Mouse (Mus musculus) lung, postnatal 14 days (tissue): Measurements from ENCODE around the gene Golm1.
"Not testable (repeated sequence)": the region's sequence is repeated elsewhere in the genome, so short reads cannot be mapped to it uniquely, and the experiment has no call there.

Source experiments
- DNase-seq: peaks from one replicate; pipeline ENCODE4 v3.0.0; 2021

Gene Golm1

GRCm38 (mm10) chr13:59642818-59643217 lies 32.8 kb downstream of the Golm1 start:
- DNase-seq = no peak

DNA sequence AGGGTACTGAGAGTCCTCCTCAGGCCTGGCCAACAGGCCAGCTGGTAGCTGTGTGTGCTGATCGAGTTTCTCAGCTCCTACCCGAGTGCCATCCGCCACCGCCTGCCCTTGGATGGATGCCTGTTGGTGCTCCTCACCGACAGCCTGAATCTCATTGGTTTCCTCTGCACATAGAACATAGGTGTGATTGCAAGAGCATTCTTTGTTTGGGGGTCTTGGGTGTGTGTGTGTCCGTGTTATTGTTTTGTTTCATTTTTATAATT lies 35.5 kb downstream of the Golm1 start:
- DNase-seq = no peak

- DNase-seq = no peak
These were observed 36.0 kb downstream of the Golm1 start for GRCm38 (mm10) chr13:59639368-59640177.

DNA sequence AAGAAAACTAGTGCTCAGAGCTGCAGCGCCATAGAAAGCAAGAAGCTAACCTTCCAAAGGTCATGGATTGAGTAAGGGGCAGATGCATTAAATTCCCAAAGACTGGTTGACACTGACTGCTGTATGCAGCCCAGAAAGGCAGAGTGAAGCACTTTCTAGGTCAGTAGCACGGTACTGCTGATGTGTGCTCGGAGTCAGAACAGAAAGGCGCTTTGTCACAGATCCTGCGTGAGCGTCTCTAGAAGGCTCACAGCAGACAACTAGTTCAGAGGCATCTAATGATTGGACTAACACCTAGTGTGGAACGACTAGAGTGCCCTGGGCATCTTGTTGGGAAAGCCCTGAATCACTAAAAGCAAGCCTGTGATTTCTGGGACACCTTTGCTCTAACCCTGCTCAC lies 37.8 kb downstream of the Golm1 start:
- DNase-seq = no peak

DNA sequence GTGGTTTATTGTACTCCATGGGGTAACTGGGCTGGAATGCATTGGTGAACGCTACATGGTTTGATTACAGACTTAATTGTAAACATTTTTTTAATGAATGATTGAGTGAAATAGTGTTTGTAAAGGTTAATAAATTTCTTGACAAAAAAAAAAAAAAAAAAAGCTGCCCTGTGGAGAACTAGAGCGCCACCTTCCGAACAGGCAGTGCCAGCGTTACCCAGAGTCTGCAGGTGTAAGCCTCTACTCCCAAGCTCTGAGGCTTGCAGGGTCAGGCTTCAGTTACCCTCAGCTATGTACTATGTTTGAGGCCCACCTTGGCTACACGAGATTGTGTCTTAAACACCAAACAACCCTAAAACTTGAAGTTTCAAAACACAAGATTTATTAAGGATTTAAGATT lies 41.0 kb downstream of the Golm1 start:
- DNase-seq = no peak

- no peak for DNase-seq
These were observed 48.9 kb downstream of the Golm1 start for GRCm38 (mm10) chr13:59626739-59627138.

GRCm38 (mm10) chr13:59624903-59625302 lies 50.7 kb downstream of the Golm1 start:
- no peak for DNase-seq

DNA sequence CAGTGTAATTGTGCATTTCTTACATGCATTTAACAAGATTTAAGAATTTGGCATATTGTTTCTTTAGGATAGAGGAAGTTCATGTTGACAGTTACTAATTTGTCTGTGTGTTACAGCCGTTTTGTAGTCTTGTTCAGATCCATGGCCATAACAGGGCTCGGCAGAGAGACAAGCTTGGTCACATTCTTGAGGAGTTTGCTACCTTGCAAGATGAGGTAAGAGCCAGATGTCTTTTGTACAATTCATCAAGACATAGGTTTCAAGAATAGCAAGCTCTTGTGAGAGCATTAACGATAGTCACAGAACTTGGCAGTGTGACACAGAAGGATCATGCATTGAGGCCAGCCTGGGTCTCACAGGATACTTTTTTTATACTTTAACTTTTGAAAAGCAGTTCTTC lies 51.2 kb downstream of the Golm1 start:
- no peak for DNase-seq

DNA sequence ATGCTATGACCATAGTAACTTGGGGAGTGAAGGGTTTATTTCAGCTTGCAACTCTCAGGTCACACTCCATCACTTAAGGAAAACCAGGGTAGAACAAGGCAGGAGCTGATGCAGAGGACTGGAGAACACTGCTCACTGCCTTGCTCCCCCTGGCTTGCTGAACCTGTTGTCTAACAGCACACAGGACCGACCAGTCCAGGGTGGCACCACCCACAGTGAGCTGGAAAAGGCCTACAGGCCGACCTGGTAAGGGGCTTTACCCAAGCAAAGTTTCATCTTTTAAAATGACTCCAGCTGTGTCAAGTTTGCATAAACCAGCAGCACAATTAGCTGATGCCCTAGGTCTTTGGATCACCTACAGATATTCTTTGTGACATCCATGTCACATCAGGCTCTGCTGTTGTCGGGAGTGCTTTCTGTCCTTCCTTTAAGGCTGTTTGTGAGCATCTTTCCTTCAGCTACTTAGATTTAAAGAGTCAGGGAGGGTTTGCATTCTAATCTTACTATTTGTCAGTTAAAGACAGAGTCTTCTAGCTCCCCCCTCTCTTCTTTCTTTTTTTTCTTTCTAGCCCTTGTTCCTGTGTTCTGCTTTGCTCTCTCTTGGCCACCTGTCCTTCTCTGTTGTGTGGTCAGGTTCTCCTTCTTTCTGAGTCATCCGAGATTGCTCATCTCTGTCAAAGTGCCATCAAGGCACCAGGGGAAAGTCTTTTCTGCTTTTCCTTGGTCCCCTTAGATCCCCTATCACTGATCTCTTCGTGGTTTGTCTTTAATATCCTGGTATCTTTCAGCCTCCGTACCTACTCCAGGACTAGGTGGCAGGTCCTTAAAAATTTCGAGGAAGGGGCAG lies 53.7 kb downstream of the Golm1 start:
- no peak for DNase-seq

DNA sequence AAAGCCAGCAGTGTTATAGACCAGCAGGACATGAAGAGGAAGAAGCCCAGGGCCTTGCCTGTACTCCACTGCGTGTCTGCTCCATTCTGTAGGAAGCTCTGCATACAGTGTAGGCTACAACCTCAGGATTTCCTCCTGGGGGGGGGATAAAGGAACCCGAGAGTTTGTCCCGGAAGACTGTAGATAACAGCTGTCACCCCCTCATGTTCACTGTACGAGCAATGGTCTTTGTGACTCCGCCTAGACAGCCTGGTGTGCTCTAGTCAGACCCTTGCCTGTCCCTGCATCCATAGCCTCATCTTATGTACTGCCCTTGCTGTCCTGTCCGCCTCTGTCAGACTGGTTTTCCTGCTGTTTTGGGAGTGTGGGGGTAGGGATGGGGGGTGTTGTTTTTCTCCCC lies 57.1 kb downstream of the Golm1 start:
- no peak for DNase-seq

GRCm38 (mm10) chr13:59615554-59615953 lies 60.1 kb downstream of the Golm1 start:
- no peak for DNase-seq

- DNase-seq = no peak
These were observed 60.5 kb downstream of the Golm1 start for GRCm38 (mm10) chr13:59615152-59615551.

DNA sequence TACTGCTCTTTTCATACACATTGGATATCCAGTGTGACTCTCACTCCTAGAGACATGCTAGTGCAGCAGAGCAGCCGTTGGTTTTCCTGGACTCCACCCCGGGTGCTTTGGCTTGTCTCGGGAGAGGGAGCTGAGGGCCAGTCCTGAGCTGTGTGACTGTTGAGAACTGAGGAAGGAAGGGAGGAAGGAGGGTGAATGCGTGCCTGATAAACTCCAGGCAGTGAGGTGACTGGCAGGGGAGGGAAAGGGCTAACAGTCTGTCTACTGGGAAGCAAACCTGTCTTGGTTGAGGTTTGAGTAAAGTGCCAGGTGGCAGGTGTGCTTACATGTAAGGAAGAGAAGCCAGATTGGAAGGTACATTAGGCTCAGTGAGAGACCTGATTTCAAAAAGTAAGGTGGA lies 61.7 kb downstream of the Golm1 start:
- no peak for DNase-seq

- no peak for DNase-seq
These were observed 65.2 kb downstream of the Golm1 start for GRCm38 (mm10) chr13:59610437-59610836.

GRCm38 (mm10) chr13:59609885-59610284 lies 65.7 kb downstream of the Golm1 start:
- DNase-seq = no peak

DNA sequence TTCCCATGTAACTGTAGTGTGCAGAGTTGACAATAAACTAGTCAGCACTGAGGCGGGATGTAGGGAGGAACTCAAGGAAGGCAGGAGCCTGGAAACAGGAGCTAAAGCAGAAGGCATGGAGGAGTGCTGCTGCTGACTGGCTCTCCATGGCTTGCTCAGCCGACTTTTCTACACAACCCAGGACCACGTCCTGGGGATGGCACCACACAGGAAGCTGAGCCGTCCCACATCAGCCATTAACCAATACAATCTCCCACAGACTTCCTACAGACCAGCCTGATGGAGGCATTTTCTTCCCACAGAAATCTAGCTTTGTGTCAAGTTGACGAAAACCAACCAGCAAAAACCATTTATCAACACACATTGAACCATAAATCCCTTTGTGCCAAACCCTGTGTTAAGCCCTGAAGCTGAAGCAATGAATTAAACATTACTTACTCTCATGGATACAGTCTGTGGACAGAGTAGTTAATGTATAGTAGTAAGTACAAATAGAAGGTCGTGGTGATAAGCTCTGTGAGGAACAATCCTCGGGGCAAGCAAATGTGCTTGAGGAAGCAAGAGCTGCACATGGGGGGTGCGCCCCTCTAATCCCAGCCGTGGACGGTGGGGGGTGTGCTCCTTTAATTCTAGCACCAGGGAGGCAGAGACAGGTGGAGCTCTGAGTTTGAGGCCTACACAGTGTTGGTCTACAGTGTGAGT lies 70.2 kb downstream of the Golm1 start:
- DNase-seq = no peak

DNA sequence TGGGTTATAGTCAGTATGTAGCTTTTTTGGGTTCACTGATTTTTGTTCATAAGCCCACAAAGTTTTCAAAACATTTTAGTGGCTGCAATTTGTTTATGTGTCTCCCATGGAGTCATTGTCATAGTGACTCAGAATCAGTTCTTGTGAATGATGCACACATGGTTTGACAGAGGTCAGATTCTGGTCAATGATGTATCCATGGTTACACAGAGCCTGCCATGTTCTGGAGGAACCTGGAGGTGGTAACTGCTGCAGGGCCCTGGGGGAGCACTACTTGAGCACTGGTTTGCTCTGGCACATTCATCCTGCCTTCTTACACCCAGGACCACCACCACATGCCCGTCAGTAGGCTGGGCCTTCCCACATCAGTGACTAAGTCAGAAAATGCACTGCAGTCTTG lies 71.1 kb downstream of the Golm1 start:
- no peak for DNase-seq

- no peak for DNase-seq
These were observed 72.5 kb downstream of the Golm1 start for GRCm38 (mm10) chr13:59603096-59603495.

DNA sequence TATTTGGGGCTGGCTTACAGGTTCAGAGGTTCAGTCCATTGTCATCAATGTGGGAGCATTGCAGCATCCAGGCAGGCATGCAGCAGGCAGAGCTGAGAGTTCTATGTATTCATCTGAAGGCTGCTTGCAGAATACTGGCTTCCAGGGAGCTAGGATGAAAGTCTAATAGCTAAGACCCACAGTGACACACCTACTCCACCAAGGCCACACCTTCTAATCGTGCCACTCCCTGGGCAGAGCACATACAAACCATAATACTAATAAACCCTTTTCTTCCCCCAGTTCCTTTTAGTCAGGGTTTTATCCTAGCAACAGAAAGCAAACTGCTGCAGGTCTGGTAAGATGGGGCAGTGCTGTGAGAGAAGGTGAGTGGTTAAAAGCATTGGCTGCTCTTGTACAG lies 83.0 kb downstream of the Golm1 start:
- no peak for DNase-seq

- not testable (repeated sequence) for DNase-seq
These were observed 83.6 kb downstream of the Golm1 start for GRCm38 (mm10) chr13:59592058-59592457.

DNA sequence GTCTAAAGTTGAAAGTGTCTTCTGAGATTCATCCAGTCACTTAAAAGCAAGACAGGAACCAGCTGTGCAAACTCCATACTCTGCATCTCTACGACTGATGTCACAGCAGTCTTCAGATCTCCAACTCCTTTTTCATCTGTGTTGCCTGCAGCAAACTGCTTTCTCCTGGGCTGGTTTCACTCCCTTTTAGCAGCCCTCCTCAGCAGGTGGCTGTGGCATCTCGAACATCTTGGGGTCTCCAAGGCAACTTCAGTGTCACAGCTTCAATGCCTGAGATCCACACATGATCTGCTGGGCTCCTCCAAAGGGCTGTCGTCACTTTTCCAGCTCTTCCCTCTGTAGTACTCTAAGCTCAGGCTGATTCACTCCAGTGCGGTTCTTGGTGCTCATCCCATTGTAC lies 84.9 kb downstream of the Golm1 start:
- no peak for DNase-seq

GRCm38 (mm10) chr13:59589672-59590071 lies 85.9 kb downstream of the Golm1 start:
- no peak for DNase-seq

- DNase-seq = no peak
These were observed 88.4 kb downstream of the Golm1 start for GRCm38 (mm10) chr13:59587201-59587600.

- peak; percentile 31 for DNase-seq
These were observed 90.0 kb downstream of the Golm1 start for GRCm38 (mm10) chr13:59585648-59586005.
